Mouse (Mus musculus): ENCODE measurements around the gene Gm20458. TPM values are rescaled to one million over a fixed set of nuclear protein-coding genes. Genes with fewer than 3 reads are reported as not detected.

Gene Gm20458
- total RNA-seq, 2 experiments from 2014 or later: 1.9 to 12.2 TPM

DNA sequence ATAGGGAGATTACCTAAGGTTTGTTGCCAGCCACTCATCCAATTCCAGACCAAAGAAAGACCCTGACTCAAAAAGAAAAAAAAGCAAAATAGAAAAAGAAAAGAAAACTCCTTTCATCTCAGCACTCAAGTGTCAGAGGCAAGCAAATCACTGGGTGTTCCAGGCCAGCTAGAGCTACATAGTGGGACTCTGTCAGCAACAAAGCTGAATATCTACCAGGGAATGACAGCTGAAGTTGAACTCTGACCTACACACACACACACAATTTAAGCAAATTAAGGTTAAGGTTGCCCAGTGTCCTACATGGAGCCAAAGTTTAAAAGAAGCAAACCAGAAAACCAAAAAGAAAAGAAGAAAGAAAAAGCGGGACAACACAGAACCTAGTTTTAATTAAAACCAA is 12.6 kb upstream of the Gm20458 start:
- intact Hi-C loops (cut with DNase I): no loop called here
- no peak for DNase-seq (ENCODE audit: low spot score in 2 of 2)

DNA sequence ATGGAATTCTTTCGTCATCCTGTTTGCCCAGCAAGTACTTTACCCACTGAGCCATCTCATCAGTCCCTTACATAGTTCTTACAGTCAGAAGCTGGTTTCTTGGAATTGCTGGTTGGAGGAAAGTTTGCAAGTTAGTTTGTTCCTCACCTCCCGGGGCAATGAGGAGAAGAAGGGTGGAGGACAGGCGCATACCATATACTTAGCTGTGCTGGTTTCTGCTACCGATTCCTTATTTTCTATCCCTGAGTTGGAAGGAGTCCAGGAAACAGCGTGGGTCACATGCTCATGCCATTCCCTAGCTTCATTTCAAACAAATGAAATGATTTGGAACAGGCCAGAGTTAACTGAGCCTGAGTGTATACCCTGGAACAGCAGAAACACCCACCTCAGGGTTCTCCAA is 11.8 kb upstream of the Gm20458 start:
- no peak for DNase-seq (ENCODE audit: low spot score in 2 of 2)
- intact Hi-C loops (cut with DNase I): no loop called here

DNA sequence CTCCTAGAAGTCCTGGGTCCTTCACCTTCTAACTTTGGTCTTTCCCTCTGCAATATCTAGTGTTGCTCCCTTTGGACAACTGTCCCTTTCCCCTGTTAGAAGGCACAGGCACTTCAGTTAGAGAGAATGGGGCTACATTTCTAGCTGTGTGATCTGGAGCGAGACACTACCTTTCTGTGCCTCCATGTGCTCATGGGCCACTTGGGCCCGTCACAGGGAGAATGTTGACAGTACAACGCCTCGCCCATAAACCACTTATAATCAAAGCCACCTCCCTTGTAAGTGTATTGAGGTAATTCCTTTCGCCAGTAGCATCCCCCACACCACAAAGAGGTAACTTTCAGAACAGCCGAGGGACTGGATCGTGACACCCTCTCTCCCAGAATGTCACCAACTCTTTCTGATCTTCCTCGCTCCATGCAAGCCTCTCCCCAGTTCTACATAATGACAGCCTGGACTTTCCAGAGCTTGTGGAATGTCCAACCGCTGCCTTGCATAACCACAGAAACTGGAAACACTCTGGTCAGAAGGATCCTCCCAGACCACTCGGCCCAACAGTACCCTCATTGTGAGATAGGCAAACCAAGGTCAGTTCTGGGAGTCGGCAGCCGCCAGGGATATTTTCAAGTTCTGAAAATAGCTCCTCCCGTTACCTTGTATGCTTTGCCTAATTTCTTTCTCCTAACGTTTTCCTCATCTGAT is 11.3 kb upstream of the Gm20458 start:
- intact Hi-C loops (cut with DNase I): loop anchor here (10.0 kb wide), 1 partner anchor 115 kb away; the partner anchor contains the start of gene Wfdc2
- DNase-seq (ENCODE audit: low spot score in 2 of 2): no peak

- intact Hi-C loops (cut with DNase I): loop anchor here (10.0 kb wide), 1 partner anchor 113 kb away; the partner anchor contains the start of gene Wfdc2
- no peak for DNase-seq (ENCODE audit: low spot score in 2 of 2)
Measured at GRCm38 (mm10) chr2:164452000-164452676, 8.6 kb upstream of the Gm20458 start.

DNA sequence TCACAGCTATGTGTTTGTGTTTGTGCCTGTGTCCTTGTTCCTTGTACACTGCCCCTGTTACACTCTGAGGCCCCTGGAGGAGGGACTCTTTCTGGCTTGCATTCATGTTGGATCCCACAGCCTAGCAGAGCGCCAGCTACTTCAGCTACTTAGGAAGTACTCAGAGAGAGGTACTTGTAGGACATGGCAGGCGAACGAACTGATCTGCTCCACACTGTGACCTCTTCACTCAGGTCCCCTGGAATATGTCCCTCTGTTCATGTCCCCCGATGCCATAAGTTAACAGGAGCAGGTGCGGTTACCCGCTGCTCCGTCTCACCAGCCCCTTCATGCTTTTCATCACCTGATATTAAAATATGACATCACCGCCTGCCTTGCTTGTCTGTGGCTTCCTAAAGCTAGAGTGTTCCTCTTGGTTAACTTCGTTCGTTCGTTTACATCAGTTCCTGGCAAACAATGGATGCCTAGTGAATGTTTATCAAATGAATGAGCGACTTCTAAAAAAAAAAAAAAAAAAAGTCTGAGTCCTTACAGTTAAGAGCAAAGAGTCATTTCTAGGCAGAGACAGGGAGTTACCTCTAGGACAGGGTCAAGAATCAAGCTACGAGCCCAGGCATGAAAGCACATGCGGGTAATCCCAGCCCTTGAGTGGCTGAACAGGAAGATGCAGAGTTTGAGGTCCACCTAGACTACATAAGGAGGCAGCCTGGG is 7.6 kb upstream of the Gm20458 start:
- no peak for DNase-seq (ENCODE audit: low spot score in 2 of 2)
- intact Hi-C loops (cut with DNase I): loop anchor here (10.0 kb wide), 1 partner anchor 112 kb away; the partner anchor contains the start of gene Wfdc2

GRCm38 (mm10) chr2:164453887-164454500 is 6.8 kb upstream of the Gm20458 start:
- intact Hi-C loops (cut with DNase I): loop anchor here (2.0 to 10.0 kb wide), 2 partner anchors 37 to 111 kb away; partner anchors contain the start of gene Wfdc2
- DNase-seq (ENCODE audit: low spot score in 2 of 2): no peak

GRCm38 (mm10) chr2:164454846-164455245 is 5.9 kb upstream of the Gm20458 start:
- peak; percentile 87 to 95 for DNase-seq (ENCODE audit: low spot score in 2 of 2)
- intact Hi-C loops (cut with DNase I): loop anchor here (2.0 to 10.0 kb wide), 2 partner anchors 38 to 110 kb away; partner anchors contain the start of gene Wfdc2

GRCm38 (mm10) chr2:164455421-164456190 is 5.2 kb upstream of the Gm20458 start:
- DNase-seq (ENCODE audit: low spot score in 2 of 2): no peak
- intact Hi-C loops (cut with DNase I): loop anchor here (2.0 to 10.0 kb wide), 2 partner anchors 39 to 109 kb away; partner anchors contain the start of gene Wfdc2

DNA sequence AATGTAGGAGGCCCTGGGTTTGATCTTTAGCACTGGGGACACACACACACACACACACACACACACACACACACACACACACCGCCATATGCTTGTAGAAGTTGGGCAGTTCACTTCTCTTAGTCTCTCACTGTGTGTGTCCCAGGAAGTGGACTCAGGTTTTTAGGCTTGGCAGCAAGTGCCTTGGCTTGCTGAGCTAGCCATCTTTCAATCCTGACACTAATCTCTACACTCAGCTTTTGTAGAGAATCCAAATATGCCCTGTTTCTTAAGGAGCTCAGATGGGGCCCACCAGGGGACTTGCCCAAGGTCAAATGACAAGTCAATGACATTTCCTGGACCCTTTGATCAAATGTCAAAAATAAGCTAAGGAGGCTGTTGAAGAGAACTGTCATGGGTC is 4.4 kb upstream of the Gm20458 start:
- intact Hi-C loops (cut with DNase I): loop anchor here (10.0 kb wide), 1 partner anchor 108 kb away; the partner anchor contains the start of gene Wfdc2
- DNase-seq (ENCODE audit: low spot score in 2 of 2): no peak

DNA sequence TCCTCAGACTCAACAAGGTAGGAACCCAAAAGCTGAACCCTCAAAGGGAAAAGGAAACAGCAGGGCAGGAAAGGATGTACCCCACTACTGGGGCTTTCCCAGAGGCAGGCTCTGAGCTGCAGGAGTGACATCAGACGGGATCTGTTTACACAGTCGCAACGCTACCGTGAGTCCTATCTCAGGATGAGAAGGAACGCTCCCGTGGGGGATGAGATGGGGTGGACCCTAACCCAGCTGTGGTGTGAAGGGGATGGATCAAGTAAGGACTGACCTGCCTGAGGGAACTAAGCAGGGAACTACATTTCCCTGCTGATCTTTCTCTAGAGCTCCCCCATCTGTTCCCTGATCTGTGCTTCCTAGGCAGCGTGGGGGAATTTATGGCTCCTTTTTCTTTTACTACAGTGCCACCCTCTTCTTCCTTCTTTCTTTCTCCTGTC is 3.9 kb upstream of the Gm20458 start, which contains the start of gene Sys1:
Sys1 (plus strand) TSS at position 101 of the 437 bp plus-strand sequence.
- intact Hi-C loops (cut with DNase I): loop anchor here (10.0 kb wide), 1 partner anchor 108 kb away; the partner anchor contains the start of gene Wfdc2
- DNase-seq (ENCODE audit: low spot score in 2 of 2): peak; percentile 36 to 44

DNA sequence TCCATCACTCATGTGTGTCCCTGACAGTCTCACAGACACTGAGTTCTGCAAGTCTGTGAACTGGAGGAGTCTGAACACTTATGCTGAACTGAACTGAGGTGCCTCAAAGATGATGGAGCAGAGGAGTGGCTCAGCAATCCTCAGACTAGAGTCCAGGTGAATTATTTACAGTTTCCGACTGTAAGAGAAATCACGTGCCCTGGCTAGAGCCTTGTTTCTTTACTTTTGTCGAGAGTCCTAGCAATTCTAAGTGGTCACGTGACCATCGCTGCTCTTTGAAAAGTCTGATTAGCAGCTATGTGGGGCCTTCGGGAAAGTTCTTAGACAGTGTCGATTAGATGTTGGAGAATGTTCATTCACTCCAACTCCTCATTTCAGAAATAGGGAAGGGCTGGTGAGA is 2.8 kb upstream of the Gm20458 start:
- DNase-seq (ENCODE audit: low spot score in 2 of 2): no peak
- intact Hi-C loops (cut with DNase I): loop anchor here (10.0 kb wide), 1 partner anchor 107 kb away; the partner anchor contains the start of gene Wfdc2

GRCm38 (mm10) chr2:164458535-164458934 is 2.2 kb upstream of the Gm20458 start:
- intact Hi-C loops (cut with DNase I): loop anchor here (10.0 kb wide), 1 partner anchor 106 kb away; the partner anchor contains the start of gene Wfdc2
- no peak for DNase-seq (ENCODE audit: low spot score in 2 of 2)

- no peak for DNase-seq (ENCODE audit: low spot score in 2 of 2)
- intact Hi-C loops (cut with DNase I): no loop called here
Measured at GRCm38 (mm10) chr2:164465161-164465560, 4.4 kb downstream of the Gm20458 start.

DNA sequence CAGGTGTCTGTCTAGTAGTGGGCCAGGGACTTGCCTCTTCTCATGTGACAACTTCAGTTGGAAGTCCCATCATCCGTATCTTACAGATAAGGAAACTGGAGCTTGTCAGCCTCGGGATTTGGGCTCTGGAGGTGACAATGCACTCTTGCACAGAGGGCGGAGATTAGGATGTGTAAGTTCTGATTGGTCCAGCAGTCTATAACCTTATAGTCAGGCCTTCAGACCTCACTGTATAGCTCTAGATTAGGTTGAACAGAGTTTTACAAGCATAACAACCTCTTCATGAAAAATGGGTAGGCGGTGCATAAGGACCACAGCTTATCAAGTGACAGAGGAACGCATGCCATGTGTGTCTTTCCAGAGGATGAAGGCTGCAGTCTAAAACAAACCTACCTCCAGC is 6.0 kb downstream of the Gm20458 start:
- intact Hi-C loops (cut with DNase I): no loop called here
- DNase-seq (ENCODE audit: low spot score in 2 of 2): no peak

GRCm38 (mm10) chr2:164470254-164470653 is 9.5 kb downstream of the Gm20458 start:
- intact Hi-C loops (cut with DNase I): loop anchor here (5.0 kb wide), 1 partner anchor 47 kb away; no protein-coding TSS in a partner anchor
- peak; percentile 67 for DNase-seq (ENCODE audit: low spot score in 2 of 2)

DNA sequence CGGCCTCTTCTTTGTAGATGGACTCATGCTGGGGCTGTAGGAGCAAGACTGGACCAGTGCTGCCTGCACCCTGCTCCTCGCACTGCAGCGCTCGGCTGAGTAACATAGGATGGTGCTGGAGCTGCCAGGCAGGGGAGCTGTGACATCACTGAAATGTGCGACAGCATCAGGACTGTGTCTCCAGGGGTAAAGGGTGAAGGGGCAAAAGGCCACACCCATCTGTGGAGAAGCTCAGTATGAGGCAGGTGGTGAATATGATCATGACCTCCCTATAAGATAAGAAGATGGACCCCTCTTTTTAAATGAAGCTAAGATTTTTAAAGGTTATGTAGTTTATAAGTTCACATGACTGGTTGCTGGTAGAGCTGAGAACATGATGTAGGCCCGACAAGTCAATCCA is 12.9 kb downstream of the Gm20458 start, which contains the start of gene Trp53tg5:
Trp53tg5 (minus strand) TSS at position 101 of the 400 bp plus-strand sequence.
- intact Hi-C loops (cut with DNase I): loop anchor here (5.0 kb wide), 1 partner anchor 44 kb away; no protein-coding TSS in a partner anchor
- no peak for DNase-seq (ENCODE audit: low spot score in 2 of 2)

DNA sequence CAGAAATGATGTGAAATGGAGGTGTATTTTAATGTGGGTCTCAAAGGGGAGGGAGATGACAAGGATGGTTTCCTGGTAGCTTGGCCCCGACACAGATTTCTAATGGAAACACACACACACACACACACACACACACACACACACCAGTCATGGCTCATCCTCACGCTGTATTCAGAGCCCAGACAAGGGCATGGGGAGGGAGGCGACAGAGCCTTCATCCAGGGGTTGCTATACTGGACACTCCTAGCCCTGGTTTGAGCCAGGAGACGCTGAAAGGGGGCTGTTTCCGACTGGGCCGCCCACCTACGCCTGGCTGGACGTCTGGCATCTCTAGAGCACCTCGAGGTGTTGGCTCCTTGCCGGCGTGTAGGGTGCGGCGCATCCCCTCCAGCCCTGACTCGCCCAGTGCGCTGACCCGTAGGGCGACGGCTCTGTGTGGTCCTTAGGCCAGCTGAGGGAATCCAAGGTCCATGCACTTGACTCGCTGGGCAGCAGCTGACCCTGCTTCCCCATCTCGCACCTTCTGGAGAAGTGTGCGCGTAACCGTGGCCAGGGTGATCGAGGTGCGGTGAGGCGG is 25.0 kb downstream of the Gm20458 start, which contains the start of gene Dbndd2:
Dbndd2 (plus strand) TSS at position 426 of the 577 bp plus-strand sequence.
- DNase-seq (ENCODE audit: low spot score in 2 of 2): peak in 1 of 2 experiments; percentile 67
- intact Hi-C loops (cut with DNase I): no loop called here
